Mouse (Mus musculus): ENCODE measurements around the gene Itgb5.

DNA sequence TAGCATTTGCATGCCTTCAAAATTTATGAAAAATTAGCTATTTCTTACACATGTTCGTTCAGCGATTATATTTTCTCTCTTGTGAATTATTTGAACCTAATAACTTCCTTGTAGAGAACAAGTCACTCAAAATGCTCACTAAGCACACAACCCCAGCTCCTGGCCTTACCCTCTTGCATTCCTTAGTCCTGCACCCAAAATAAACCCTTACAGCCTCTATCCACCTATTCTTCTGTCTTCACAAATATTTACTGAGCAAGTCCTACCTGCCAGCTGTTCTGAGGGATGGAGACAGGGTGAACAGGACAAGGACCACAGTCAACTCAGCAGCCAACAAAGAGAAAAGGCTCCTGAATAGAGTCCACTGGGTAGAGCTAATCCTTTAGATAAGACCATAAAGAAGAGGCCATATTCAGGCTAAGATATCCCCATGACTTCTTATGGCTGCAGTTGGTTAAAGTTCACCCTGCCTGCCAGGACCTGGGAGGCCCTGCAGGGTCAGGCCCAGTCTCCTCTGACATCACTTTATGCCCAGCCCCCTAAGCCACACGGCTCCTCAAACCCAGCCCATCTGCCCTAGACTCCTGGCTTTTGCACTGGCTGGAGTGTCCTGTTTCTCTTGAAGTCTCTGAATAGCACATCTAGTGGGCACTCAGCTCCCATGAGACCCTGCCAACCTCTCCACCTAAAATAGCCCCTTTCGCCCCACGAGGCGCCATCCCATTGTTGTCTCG, 42.6 kb upstream of the Itgb5 start:
- TF ChIP-seq EP300 (IDR thresholded peaks at IDR 0.05; ENCODE audit: insufficient read depth, low read depth, low read length) (no peak), POLR2A (IDR thresholded peaks at IDR 0.05; ENCODE audit: insufficient read depth, low read length) (no peak), CTCF (IDR thresholded peaks at IDR 0.05; ENCODE audit: low read depth, low read length) (no peak)
